Mouse (Mus musculus) lung, postnatal 36 days (tissue): ENCODE measurements at regions not wholly inside any gene's neighbourhood (a gene's known extent, or its start where the extent isn't known, plus 50 kb on each side); places are given as distances from the start of the nearest gene placed in this dataset.

ENCODE experiments used
- DNase-seq: peaks from one replicate; pipeline ENCODE4 v3.0.0; 2022; ENCODE audit warnings: mixed read lengths

- no peak for DNase-seq
These were observed 600.4 kb upstream of the Tusc1 start for GRCm38 (mm10) chr4:93935692-93936091.

GRCm38 (mm10) chr4:93927117-93927516 is 591.8 kb upstream of the Tusc1 start:
- no peak for DNase-seq

DNA sequence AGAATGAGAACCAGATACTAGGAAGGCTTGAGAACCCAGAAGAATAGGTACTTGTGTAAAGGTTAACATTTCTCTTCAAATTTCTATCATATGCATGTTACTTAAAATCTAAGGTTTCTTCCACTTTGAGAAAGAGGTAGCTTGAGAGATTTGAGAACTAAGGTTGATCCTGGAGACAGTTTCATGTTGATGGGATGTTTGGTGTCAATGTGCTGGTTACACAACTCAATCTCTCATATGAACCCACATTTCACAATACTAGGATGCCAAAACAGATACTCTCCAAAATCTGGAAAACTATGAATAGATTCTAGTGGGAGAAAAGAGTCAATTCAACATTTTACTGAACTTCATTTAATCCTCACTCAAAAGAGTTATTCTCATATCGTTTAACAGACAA is 589.1 kb upstream of the Tusc1 start:
- no peak for DNase-seq

- DNase-seq: no peak
These were observed 551.3 kb upstream of the Tusc1 start for GRCm38 (mm10) chr4:93886631-93887030.

DNA sequence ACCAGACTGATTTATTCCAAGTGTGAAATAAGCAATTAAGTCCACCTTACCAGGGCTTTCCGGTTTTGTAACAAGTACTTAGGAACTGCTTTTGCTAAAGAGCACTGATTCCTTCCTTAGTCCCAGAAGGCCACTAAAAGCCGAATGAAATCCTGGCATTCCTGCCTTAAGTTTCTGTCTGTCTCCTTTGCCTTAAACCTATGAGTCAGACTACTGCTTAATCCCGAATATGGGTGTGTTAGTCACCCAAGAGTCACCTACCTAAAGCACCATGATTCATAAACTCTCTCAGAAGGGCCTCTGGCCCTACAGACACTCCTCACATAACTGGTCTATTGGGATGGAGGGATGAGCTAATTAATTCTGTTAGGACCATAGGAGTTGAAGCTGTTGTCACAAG is 546.0 kb upstream of the Tusc1 start:
- no peak for DNase-seq

DNA sequence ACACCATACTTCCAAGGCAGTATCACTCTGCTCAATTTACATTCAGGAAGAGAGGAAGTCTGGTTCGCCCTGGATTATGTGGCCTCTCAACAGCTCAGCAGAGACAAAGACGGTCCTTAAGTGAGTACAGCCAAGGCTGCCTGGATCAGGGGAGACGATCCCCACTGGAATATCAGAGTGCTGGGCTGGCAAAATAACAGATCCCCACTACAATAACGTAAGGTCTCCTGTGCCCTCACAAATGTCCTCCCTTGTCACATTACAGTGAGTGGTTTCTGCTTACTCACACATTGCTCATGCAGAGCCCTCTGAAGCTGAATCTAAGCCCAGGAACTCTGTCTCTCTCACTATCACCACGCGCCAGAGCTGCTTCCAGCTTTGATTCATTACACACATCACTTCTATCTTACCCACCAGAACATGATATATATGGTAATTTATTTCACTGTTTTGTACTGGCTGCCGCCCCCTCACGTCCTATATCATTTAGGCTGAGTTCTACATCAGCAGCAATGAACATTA is 544.1 kb upstream of the Tusc1 start:
- no peak for DNase-seq

GRCm38 (mm10) chr4:93873271-93873670 is 538.0 kb upstream of the Tusc1 start:
- no peak for DNase-seq

DNA sequence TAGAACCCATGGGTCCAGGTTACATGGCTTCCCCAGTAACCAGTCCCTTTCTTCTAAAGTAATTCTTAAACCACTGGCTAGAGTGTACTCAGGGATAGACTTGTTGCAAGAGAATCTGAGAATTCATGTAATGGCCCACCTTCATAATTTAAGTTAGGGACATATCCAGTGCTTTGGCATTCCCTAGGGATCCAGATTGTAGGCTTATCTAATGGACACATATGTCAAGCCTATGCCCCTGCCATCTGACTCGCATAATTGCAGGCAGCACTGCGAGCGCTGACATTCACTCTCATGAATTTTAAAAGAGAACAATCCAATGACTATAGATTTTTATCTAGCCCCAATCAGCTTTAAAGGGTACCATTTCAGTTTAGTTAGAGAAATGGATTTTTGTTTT is 518.1 kb upstream of the Tusc1 start:
- DNase-seq: no peak

- DNase-seq: no peak
These were observed 513.9 kb upstream of the Tusc1 start for GRCm38 (mm10) chr4:93849178-93849577.

DNA sequence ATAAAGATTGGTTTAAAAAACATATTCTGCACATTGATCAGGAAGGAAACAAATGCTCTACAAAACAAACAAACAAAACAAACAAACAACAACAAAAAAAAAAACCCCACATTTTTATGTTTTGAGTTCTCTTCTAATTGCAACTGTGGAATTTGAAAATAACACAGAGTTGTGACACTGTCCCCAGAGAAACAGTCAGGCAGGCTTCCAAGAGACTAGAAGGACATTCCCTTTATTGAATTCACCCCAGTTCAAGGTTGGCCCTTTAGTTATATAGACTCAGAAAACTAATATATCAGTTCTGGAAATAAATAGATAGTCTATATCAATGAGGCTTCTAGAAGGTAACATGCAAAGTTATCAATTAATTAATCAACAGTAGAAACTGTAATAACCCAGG is 495.4 kb upstream of the Tusc1 start:
- DNase-seq: no peak

GRCm38 (mm10) chr4:93793104-93793503 is 457.8 kb upstream of the Tusc1 start:
- DNase-seq: no peak

- DNase-seq: no peak
These were observed 454.8 kb upstream of the Tusc1 start for GRCm38 (mm10) chr4:93790157-93790556.

- DNase-seq: no peak
These were observed 419.2 kb upstream of the Tusc1 start for GRCm38 (mm10) chr4:93754497-93754896.

- no peak for DNase-seq
These were observed 411.0 kb upstream of the Tusc1 start for GRCm38 (mm10) chr4:93746326-93746725.

GRCm38 (mm10) chr4:93713711-93714110 is 378.4 kb upstream of the Tusc1 start:
- no peak for DNase-seq

- no peak for DNase-seq
These were observed 341.2 kb upstream of the Tusc1 start for GRCm38 (mm10) chr4:93676403-93677039.

DNA sequence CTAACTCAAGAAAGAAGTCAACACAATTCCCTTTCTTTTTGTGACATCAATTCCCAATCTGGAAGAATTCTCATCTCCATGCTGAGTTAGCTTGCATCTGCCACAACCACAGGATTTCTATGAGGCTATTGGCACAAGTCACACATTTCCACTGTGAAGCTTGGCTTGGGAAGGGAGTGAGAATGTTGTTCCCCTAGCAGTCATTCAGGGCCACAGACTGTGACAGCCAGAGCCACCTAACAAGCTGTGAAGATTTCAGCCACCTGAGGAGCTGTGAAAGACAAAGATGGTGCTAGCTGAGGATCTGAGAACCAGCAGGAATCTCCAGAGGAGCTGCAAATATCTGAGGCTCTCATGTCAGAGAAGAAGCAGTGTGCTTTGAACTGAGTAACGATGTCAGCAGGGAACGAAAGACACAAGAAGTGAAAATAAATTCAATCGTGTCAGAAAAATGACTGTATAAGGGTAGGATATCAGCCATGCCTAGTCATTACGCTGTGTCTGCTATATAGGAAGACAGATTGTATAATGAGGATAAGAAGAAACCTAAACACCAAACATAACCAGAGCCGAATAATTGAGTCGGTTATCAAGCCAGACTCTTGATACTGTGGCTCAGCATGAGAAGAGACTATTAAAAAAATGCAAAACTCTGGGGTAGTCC is 340.6 kb upstream of the Tusc1 start:
- no peak for DNase-seq

DNA sequence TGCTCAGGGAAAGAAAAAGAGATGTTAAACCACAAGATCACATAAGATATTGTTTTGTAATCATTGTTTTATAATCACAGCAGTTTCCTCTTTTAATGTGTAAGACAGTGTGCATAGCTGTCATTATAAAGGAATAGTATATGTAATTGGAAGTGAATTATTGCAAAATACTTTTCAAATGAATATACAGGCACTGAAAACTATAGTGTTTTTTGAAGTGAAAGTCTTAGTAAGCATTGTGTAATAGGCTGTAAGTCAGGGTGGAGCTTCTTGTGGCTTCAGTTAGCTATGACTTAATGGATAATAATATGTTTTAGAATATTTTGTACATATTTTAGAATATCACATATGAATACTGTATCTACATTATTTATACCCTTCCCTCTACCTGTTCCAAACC is 333.7 kb upstream of the Tusc1 start:
- DNase-seq: no peak

- no peak for DNase-seq
These were observed 329.0 kb upstream of the Tusc1 start for GRCm38 (mm10) chr4:93664293-93664692.

DNA sequence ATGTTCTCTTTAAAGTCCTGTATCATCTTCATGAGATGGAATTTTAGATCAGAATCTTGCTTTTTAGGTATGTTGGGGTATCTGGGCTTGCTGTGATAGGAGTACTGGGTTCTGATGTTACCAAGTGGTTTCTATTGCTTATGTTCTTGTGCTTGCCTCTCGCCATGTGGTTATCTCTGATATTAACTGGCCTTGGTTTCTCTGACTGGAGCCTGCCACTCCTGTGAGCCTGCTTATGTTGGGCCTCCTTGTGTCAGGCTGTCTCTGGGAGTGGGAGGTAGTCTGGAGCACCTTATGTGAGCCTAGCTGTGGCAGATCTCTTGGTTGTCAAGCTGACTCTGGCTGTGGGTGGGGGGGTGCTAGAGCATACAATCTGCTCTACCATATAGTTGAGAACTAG is 302.9 kb upstream of the Tusc1 start:
- DNase-seq: no peak

GRCm38 (mm10) chr4:93598474-93598873 is 263.2 kb upstream of the Tusc1 start:
- no peak for DNase-seq

GRCm38 (mm10) chr4:93584328-93584727 is 249.0 kb upstream of the Tusc1 start:
- no peak for DNase-seq

DNA sequence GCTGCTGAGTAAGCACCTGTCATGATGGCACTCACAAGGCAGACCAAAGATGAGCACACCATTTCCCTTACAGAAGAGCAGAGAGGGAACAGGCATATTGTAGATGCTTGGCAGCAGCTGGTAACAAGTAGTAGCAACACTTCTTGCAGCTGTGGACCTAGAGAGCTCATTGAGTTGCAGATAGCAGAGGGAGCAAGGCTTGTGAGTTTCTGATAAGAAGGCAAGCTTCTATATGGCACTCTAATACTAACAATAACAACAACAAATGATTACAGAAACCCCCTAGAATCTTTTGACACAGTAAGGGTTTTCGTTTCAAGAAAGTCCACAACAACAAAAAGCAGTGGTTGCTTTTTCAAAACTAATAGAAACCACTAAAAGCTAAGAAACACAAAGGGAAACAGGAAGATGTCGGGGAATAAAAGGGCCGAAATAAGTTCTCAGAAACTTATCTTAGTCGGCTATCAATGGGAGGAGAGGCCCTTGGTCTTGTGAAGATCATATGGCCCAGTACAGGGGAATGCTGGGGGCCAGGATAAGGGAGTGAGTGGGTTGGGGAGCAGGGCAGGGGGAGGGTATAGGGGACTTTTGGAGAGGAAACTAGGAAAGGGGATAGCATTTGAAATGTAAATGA is 248.5 kb upstream of the Tusc1 start:
- DNase-seq: no peak

- no peak for DNase-seq
These were observed 244.0 kb upstream of the Tusc1 start for GRCm38 (mm10) chr4:93579343-93579742.
